Mouse (Mus musculus) regulatory T cell (primary cell): ENCODE measurements around the gene Jak3.

Source experiments
- in situ Hi-C: fragments of 300-600 bp; cut with MboI, MseI; formaldehyde crosslinking; loops from one replicate; pipeline ENCODE4 v1.15.1; 2025; ENCODE audit warnings: high pct_unique_total_duplicates

Gene Jak3

DNA sequence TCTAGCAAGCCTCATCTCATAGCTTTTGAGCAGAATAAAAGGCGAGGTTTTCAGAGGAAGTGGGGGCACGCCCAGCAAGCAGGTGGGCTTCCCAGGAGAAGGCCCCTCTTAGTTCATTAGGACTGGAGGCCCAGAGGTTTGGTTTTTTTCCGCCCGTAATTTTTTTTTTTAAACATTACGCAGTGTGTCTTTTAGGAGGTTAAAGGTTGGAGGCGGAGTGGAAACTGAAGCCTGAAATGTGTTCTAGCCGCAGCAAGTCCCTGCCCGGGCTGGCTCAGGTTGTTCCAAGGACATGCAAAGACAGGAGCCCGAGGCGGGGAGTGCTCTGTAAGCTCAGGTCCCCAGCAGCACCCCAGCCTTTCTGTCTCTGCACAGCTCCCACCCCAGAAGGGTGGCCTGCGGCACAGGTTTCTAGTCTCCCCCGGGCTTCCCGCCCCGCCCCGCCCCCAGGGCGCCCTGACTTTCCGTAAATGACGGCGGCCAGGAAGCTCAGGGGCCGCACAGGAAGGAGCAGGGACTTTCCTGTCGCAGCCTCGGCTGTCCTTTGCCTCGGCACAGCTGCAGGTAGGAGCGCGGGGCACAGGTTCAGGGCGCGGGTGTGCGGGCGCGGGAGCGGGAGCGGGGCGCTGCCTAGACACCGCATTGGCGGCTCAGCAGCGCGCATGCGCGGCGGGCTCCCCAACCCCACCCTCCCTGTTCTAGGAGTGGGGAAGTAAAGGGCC lies at the start of gene Jak3:
Gene Jak3 (plus strand): TSS at position 277 of the 722 bp plus-strand sequence.
- in situ Hi-C loops, result no loop called here

DNA sequence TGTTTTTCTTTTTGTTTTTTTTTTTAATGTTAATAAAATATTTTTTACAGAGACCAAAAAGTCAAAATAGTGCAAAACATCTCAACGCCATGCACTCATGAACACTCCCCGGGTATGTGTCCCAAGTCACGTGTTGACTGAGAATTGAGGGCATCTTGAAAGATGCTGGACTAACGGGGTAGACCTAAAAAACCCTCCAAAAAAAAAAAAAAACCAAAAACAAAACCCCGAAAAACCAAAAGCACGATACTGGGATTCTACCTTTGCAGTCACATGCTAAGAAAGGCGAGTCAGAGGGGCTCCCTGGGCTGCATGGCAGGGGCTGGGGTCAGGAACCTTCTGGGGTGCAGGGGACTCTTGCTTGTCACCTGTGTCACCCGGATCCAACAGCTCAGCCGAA lies 49.3 kb upstream of the Jak3 start:
- in situ Hi-C loops, result no loop called here

DNA sequence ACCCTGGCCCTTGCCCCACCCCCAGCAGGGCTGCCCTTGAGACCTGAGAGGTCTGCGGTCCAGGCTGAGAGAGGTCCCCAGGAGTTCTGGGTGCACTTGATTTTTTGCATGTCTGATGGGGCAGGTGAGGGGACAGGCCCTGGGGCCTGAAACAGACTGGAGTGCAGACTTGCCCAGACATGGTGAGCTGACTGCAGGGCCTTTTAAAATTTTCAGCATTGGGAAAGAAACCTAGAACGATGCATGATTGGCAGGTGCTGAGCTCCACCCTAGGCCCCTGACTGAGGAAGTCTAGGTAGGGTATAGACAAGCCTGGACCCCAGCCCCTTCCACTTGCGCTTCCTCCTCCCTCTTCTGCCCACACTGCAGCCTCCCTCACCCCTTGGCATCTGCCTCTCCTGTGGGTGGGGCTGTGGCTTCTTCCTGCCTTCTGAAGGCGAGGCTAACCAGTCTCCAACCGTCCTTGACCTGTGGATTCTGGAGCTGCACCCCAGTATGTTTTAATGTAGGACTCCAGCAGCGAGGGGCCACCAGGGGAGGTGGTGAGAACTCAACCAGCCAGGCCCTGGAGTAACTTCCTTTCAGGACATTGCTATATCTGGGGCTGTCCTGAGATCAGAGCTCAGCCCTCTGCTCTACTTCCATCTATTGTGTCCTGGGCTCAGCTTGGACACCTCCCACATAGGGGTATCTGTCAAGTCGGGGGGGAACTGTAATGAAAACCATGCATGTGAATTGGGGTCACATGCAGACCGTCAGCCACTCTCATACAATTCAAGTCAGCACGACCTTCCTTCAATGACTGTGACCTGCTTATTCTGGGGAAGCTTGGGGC lies 48.6 kb upstream of the Jak3 start:
- in situ Hi-C loops, result no loop called here

DNA sequence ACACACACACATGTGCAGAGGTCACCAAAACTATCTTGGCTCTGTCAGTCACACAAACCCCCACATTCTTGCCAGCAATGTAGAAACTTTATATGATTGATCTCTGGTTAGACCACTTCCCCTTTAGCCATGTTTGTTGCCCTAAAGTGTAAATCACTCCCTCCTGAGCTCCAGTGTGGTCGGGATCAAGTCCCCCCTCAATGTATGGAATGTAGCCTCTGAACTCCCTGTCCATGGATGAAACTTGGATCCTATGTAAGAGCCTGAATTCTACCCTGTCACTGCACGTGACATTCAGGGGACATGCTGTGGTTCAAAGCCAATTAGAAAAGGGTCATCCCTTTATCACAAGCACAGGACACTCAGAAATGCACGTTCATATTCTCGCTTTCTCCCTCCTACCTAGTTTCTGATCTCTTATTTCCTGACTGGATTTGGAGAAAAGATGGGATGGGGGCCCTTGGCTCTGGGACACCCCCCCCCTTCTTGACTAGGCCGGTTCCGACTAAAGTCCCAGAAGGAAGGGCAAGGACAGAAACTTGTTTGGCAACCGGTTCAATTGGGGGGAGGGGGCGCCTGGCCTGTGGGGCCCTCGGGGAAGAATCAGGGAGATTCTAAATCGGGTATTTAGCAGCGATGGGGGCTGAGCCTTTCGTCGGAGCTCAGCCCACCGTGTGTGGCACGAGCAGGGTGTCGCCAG lies 47.5 kb upstream of the Jak3 start:
- in situ Hi-C loops, result no loop called here

- in situ Hi-C loops, result no loop called here
Measured at GRCm38 (mm10) chr8:71629096-71629697, 46.9 kb upstream of the Jak3 start.

DNA sequence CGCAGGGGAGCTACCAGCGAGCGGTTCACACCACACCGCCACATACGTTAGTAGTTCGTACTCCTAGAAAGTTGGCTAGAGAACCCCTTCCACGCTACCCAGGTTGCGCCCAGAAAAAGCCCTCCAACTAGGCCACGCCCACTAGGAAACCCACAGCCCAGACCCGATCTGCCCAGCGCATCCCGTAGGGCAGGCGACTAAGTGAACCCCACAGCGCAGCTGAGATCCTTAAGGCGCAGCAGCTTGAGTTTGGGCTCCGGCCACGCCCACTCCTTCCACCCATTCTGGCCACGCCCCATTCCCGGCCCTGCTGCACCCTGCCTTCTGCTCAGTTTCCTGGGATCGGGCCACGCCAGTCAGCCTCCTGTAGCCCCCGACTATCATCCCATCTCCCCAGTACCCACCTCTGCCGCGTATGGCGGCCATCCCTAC lies 46.3 kb upstream of the Jak3 start:
- in situ Hi-C loops, result loop anchor here (5.0 kb wide), 1 partner anchor 67 kb away; no protein-coding TSS in a partner anchor

GRCm38 (mm10) chr8:71630761-71631160 lies 45.3 kb upstream of the Jak3 start:
- in situ Hi-C loops, result loop anchor here (5.0 kb wide), 1 partner anchor 68 kb away; no protein-coding TSS in a partner anchor

DNA sequence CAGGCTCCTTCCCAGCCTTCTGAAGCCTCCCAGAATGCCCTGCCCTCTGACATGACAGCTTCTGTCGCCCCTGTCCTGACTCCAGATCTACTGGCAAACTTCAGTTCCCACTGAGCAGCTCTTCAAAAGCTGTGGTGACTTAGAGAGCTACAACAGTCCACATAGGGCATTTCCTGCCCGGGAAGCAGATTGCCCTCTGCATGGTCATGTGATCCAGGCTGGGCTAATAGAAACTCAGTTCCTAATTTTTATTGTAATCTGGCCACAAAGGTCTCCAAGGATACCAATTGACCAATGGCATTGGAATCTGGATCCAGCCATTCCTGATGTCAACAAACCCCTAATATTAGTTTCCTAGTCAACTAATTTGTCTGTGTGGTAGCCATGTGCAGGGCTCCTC lies 44.2 kb upstream of the Jak3 start:
- in situ Hi-C loops, result loop anchor here (5.0 kb wide), 1 partner anchor 70 kb away; no protein-coding TSS in a partner anchor

GRCm38 (mm10) chr8:71633164-71633563 lies 42.9 kb upstream of the Jak3 start:
- in situ Hi-C loops, result loop anchor here (5.0 kb wide), 1 partner anchor 71 kb away; no protein-coding TSS in a partner anchor

- in situ Hi-C loops, result loop anchor here (5.0 kb wide), 1 partner anchor 72 kb away; no protein-coding TSS in a partner anchor
Measured at GRCm38 (mm10) chr8:71633981-71634667, 42.0 kb upstream of the Jak3 start.

- in situ Hi-C loops, result no loop called here
Measured at GRCm38 (mm10) chr8:71637149-71638095, 38.7 kb upstream of the Jak3 start.

DNA sequence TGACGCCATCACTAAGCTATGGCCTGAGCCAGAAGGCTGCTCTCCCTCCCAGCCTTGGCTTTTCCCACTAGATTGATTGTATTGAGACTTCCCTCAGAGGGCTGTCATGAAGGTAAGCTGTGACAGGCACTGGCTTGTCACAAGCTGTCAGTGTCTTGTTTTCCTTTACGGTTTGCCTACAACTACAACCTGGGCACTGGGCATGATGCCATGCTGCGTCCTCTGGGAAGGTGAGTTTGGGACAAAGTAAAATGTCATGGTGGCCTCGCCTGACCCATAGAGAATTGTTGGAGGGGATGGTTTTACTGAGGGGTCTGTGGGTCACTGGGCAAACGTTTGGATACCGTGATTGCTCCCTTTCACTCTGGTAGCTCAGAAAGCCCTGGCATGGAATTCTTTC lies 37.8 kb upstream of the Jak3 start:
- in situ Hi-C loops, result no loop called here

GRCm38 (mm10) chr8:71639318-71639717 lies 36.8 kb upstream of the Jak3 start:
- in situ Hi-C loops, result no loop called here

DNA sequence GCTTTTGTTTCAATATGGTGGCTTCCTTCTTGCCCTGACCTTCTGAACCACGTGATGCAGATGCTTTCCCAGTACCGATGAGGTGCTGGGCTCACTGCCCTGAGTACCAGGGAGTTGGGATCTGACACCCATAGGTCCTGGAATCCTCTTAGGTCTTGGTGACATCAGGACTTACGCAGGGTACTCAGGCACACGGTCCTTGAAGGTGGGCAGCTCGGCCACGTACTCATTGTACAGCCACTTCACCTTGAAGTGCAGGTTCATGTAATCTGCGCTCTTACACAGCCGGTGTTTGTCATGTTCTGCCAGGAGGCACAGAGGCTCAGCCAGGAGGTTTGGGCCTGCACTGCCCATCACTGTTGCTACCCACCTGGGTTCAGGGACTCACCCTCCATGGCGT lies 30.6 kb upstream of the Jak3 start:
- in situ Hi-C loops, result no loop called here

- in situ Hi-C loops, result no loop called here
Measured at GRCm38 (mm10) chr8:71654600-71654999, 21.5 kb upstream of the Jak3 start.

- in situ Hi-C loops, result loop anchor here (5.0 kb wide), 1 partner anchor 91 kb away; the partner anchor contains the start of genes Nxnl1 and Slc27a1
Measured at GRCm38 (mm10) chr8:71657816-71658215, 18.3 kb upstream of the Jak3 start.

GRCm38 (mm10) chr8:71658515-71659049 lies 17.5 kb upstream of the Jak3 start:
- in situ Hi-C loops, result loop anchor here (5.0 kb wide), 1 partner anchor 91 kb away; the partner anchor contains the start of genes Nxnl1 and Slc27a1

DNA sequence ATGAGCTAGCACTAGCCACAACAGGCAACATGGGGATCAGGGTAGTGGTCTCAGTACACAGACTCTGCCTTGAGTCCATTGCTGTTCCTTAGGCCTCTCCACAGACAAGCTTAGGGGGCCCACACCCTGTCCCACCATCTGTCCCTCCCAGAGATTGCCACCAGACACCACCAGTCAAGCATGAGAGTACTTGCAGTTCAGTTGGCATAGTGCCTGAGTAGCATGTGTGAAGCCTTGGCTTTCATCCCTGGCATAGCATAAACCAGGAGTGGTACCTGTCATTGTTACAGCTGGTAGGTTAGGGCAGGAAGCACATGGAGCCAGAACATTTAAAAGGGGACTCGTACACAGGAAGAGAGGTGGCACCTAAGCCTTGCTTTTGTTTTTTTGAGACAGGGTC lies 16.3 kb upstream of the Jak3 start:
- in situ Hi-C loops, result loop anchor here (5.0 kb wide), 1 partner anchor 92 kb away; the partner anchor contains the start of genes Nxnl1 and Slc27a1
